Mouse (Mus musculus): ENCODE measurements around the gene Cyp2s1.

DNA sequence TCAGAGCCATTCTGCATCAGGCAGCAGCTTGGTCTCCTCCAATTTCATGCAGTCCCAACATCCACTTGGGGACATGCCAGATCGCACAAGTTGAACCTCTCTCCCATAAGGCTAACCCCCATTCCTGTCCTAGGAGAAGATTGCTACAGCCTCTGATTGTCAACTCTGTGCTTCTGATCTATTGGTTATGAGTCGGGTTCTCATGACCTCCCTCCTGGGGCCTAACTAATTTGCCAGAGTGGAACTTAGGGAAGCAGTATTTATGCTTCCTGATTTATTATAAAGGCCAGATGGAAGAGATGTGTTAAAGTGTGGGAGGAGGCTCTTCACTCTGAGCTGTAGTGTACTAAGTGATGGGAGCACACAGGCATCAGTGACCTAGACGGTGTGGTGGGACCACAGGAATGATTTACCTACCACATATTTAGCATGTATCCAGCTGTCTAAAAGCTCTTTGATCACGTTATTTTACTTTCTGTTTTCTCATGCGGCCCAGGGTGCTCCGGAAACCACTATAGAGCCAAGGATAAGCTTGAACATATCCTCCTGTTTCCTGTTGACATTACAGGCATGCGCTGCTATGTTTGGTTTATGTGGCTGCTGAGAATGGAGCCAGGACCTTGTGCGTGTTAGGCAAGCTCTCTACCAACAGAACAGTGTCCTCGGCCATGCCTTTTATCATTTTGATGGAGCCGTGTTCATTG, 18.6 kb upstream of the Cyp2s1 start:
- no peak for TF ChIP-seq GATA1 (IDR thresholded peaks at IDR 0.05; ENCODE audit: low read length)
- TF ChIP-seq TAL1 (IDR thresholded peaks at IDR 0.05; ENCODE audit: low read length) = no peak

Measured in erythroblast, embryonic 14.5 days (primary cell).